Mouse (Mus musculus) liver, embryonic 14.5 days (tissue): ENCODE data around the gene Srrd. TPM values are rescaled to one million over a fixed set of nuclear protein-coding genes. Genes with fewer than 3 reads are reported as not detected.

Source experiments
- ATAC-seq: fragments of 200-750 bp; cut with Nextera tagmentation; 2 replicates; pipeline ENCODE4 v1.8.0; 2017; ENCODE audit warnings: moderate number of reproducible peaks, mild to moderate bottlenecking, moderate library complexity; ENCODE audit not compliant: insufficient read depth
- DNase-seq, 3 experiments: peaks; one replicate each; pipeline ENCODE4 v3.0.0-alpha.2; 2012 to 2013; ENCODE audit warnings: low read depth in 3 of 3, low spot score in 3 of 3
- H3K27ac ChIP-seq: fragments of 300-500 bp; sonication (generic); 2 replicates; pipeline ENCODE4 v1.5.1; 2014; ENCODE audit warnings: moderate library complexity, mild to moderate bottlenecking, control low read depth, inconsistent platforms
- H3K27me3 ChIP-seq: fragments of 300-500 bp; sonication (generic); 2 replicates; pipeline ENCODE4 v1.6.1; 2014; ENCODE audit warnings: mild to moderate bottlenecking, low read length, moderate library complexity; ENCODE audit not compliant: control insufficient read depth, insufficient read depth
- H3K36me3 ChIP-seq: fragments of 300-500 bp; sonication (generic); replicated peaks from 2 replicates; pipeline ENCODE4 v1.6.1; 2014; ENCODE audit warnings: low read depth; ENCODE audit not compliant: control insufficient read depth, insufficient read depth
- H3K4me1 ChIP-seq, 2 experiments: fragments of 200-500 bp in 1 of 2; fragments of 300-500 bp in 1 of 2; sonication (generic) in 1 of 2; replicated peaks; 2 replicates each; pipeline ENCODE4 v1.6.1; 2012 to 2014; ENCODE audit warnings: antibody characterized with exemption in 1 of 2, inconsistent platforms in 1 of 2, low read length in 1 of 2; ENCODE audit not compliant: control insufficient read depth in 2 of 2, insufficient read depth in 2 of 2
- H3K4me2 ChIP-seq: fragments of 300-500 bp; sonication (generic); 2 replicates; pipeline ENCODE4 v1.6.1; 2014; ENCODE audit warnings: low read depth, mild to moderate bottlenecking, control low read depth, moderate library complexity
- H3K4me3 ChIP-seq, 2 experiments: fragments of 200-500 bp in 1 of 2; fragments of 300-500 bp in 1 of 2; sonication (generic) in 1 of 2; 2 replicates each; pipeline ENCODE4 v1.5.1; 2012 to 2014; ENCODE audit warnings: low read depth in 2 of 2, low read length in 2 of 2, mild to moderate bottlenecking in 2 of 2, control low read depth in 1 of 2, inconsistent platforms in 1 of 2, moderate library complexity in 1 of 2; ENCODE audit not compliant: insufficient read depth in 1 of 2
- H3K9ac ChIP-seq: fragments of 300-500 bp; sonication (generic); replicated peaks from 2 replicates; pipeline ENCODE4 v1.6.1; 2014; ENCODE audit warnings: mild to moderate bottlenecking, control low read depth, moderate library complexity
- H3K9me3 ChIP-seq: fragments of 300-500 bp; sonication (generic); 2 replicates; pipeline ENCODE4 v1.6.1; 2016; ENCODE audit warnings: low read length, mixed read lengths; ENCODE audit not compliant: control insufficient read depth
- CTCF ChIP-seq: IDR thresholded peaks from 2 replicates; pipeline ENCODE4 v1.5.1; 2016; ENCODE audit warnings: antibody characterized with exemption, low read depth, control low read depth
- EP300 ChIP-seq: IDR thresholded peaks from 2 replicates; pipeline ENCODE4 v1.6.1; 2016; ENCODE audit warnings: antibody characterized with exemption, low read depth
- WGBS: fragments of 180-500 bp; shearing (Covaris S2); extraction: QIAGEN DNeasy Blood & Tissue Kit; methylation state at CpG from one replicate; pipeline ENCODE4 v1.1.7; 2014; ENCODE audit not compliant: insufficient replicate concordance; 5-methylcytosine and 5-hydroxymethylcytosine counted together
- polyA plus RNA-seq, 2 experiments: library from polyadenylated mRNA; depleted of rRNA in 1 of 2; stranded (reverse) in 1 of 2; unstranded in 1 of 2; fragments of >200 nt; fragmentation: Nextera tagmentation in 1 of 2; extraction: Ambion mirVana in 1 of 2; gene quantifications; 2 replicates each; pipeline versions ENCODE4 v1.2.1 to v1.2.3; 2012 to 2014

Gene Srrd
- polyA plus RNA-seq, 2 experiments, result 13.3 to 16.0 TPM

GRCm38 (mm10) chr5:112295162-112295561 lies 47.7 kb downstream of the Srrd start:
- H3K9ac ChIP-seq, result no peak overlapping the region
- peaks cover 14 to 62% of the 10 kb centered on the region in 2 experiments for H3K4me1 ChIP-seq
- H3K4me3 ChIP-seq, result no peak overlapping the region
- no peaks in the 10 kb centered on the region for H3K27me3 ChIP-seq
- no peaks in the 10 kb centered on the region for H3K9me3 ChIP-seq
- DNase-seq (no peak), ATAC-seq (peak; percentile 24; the same call in 1 of the 2 replicates)
- H3K36me3 ChIP-seq, result no peaks in the 10 kb centered on the region
- TF ChIP-seq EP300 (no peak), CTCF (no peak)
- 23% methylated on average over 8 of the region's 8 CpGs for WGBS
- H3K27ac ChIP-seq, result no peak overlapping the region; the same call in 1 of the 2 replicates
- no peak overlapping the region for H3K4me2 ChIP-seq

- Histone ChIP-seq H3K4me1 (peaks cover 14 to 63% of the 10 kb centered on the region in 2 experiments), H3K27me3 (no peaks in the 10 kb centered on the region), H3K36me3 (no peaks in the 10 kb centered on the region), H3K9ac (no peak overlapping the region), H3K4me2 (no peak overlapping the region), H3K4me3 (no peak overlapping the region), H3K9me3 (no peaks in the 10 kb centered on the region), H3K27ac (no peak overlapping the region)
- 58% methylated on average over 4 of the region's 4 CpGs for WGBS
- DNase-seq (no peak), ATAC-seq (no peak)
- no peak for TF ChIP-seq EP300
- TF ChIP-seq CTCF, result no peak
These were observed 48.1 kb downstream of the Srrd start for GRCm38 (mm10) chr5:112294696-112295095.

- no peaks in the 10 kb centered on the region for H3K27me3 ChIP-seq
- WGBS, result 37% methylated on average over 2 of the region's 2 CpGs
- no peaks in the 10 kb centered on the region for H3K36me3 ChIP-seq
- no peak overlapping the region for H3K4me3 ChIP-seq
- TF ChIP-seq EP300 (no peak), CTCF (no peak)
- no peak overlapping the region for H3K9ac ChIP-seq
- no peak for DNase-seq
- no peak overlapping the region for H3K27ac ChIP-seq
- H3K4me2 ChIP-seq, result no peak overlapping the region
- no peaks in the 10 kb centered on the region for H3K9me3 ChIP-seq
- ATAC-seq, result no peak
- peaks cover 12 to 54% of the 10 kb centered on the region in 2 experiments for H3K4me1 ChIP-seq
These were observed 49.0 kb downstream of the Srrd start for GRCm38 (mm10) chr5:112293800-112294199.

- Histone ChIP-seq H3K27ac (no peak overlapping the region), H3K4me3 (no peak overlapping the region), H3K27me3 (no peaks in the 10 kb centered on the region), H3K9ac (no peak overlapping the region), H3K36me3 (no peaks in the 10 kb centered on the region), H3K4me1 (peaks cover 12 to 51% of the 10 kb centered on the region in 2 experiments), H3K9me3 (no peaks in the 10 kb centered on the region), H3K4me2 (no peak overlapping the region)
- 73% methylated on average over 17 of the region's 17 CpGs for WGBS
- TF ChIP-seq CTCF (no peak), EP300 (no peak)
- ATAC-seq, result no peak
- DNase-seq, result no peak
These were observed 50.4 kb downstream of the Srrd start for GRCm38 (mm10) chr5:112292343-112292980.

GRCm38 (mm10) chr5:112291866-112292265 lies 51.0 kb downstream of the Srrd start:
- H3K4me2 ChIP-seq, result no peak overlapping the region
- TF ChIP-seq EP300 (no peak), CTCF (no peak)
- WGBS, result 82% methylated on average over 5 of the region's 5 CpGs
- no peaks in the 10 kb centered on the region for H3K36me3 ChIP-seq
- DNase-seq (no peak), ATAC-seq (no peak)
- H3K9ac ChIP-seq, result no peak overlapping the region
- H3K4me3 ChIP-seq, result no peak overlapping the region
- H3K4me1 ChIP-seq, result peaks cover 10 to 51% of the 10 kb centered on the region in 2 experiments
- no peaks in the 10 kb centered on the region for H3K27me3 ChIP-seq
- no peaks in the 10 kb centered on the region for H3K9me3 ChIP-seq
- no peak overlapping the region for H3K27ac ChIP-seq
